Mouse (Mus musculus): ENCODE results near the gene Bcl2l1.

Gene Bcl2l1

GRCm38 (mm10) chr2:152736090-152736601 is 95.4 kb downstream of the Bcl2l1 start, which contains the start of gene Id1:
Id1 (plus strand) TSS chr2:152736251.
- DNase-seq, result peak; percentile 46

- DNase-seq, result peak; percentile 90
These were observed 96.5 kb downstream of the Bcl2l1 start for GRCm38 (mm10) chr2:152734984-152735383.

DNA sequence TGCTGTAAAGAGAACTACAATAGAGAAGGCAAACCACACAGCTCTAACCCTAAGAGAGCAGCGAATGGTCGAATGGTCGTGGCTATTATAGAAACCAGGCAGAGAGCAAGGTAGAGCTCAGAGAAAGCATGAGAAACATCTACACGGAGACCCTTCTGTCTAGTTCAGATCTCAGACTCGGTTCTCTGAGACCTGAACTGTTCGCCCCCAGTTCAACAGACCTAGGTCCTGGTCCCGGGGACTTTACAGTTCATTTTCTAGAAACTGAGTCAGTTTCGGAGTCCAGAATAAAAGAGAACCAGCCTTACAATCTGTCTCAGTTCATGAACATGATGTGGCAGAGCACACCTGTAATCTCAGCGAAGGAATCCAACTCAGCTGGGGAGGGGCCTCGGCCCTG is 97.0 kb downstream of the Bcl2l1 start:
- DNase-seq, result no peak

GRCm38 (mm10) chr2:152733201-152733600 is 98.3 kb downstream of the Bcl2l1 start:
- DNase-seq, result no peak

Measured in right cerebral cortex, postnatal 25 days (tissue).